Mouse (Mus musculus): ENCODE measurements around the gene Palld. TPM values are rescaled to one million over a fixed set of nuclear protein-coding genes. Genes with fewer than 3 reads are reported as not detected.

Gene Palld
- polyA plus RNA-seq, 1 experiment from 2014 or later: 62.9 TPM

- H3K36me3 ChIP-seq (ENCODE audit: control insufficient read depth, insufficient read depth, low read length): no peaks in the 10 kb centered on the region
- no peaks in the 10 kb centered on the region; the same call in 1 of the 2 replicates for H3K9me3 ChIP-seq (ENCODE audit: control insufficient read depth, low read length)
- H3K4me1 ChIP-seq (ENCODE audit: control insufficient read depth, insufficient read depth, low read length): no peaks in the 10 kb centered on the region
- DNase-seq (ENCODE audit: low spot score) (no peak), ATAC-seq (ENCODE audit: insufficient number of reproducible peaks, low FRiP score, low TSS enrichment, low read depth) (no peak)
- H3K27me3 ChIP-seq (ENCODE audit: control insufficient read depth, insufficient read depth, low read length): no peaks in the 10 kb centered on the region
- no peak overlapping the region for H3K4me2 ChIP-seq (ENCODE audit: low read depth, severe bottlenecking)
- H3K4me3 ChIP-seq (ENCODE audit: low read depth, low read length): no peak overlapping the region
- no peak overlapping the region for H3K9ac ChIP-seq (ENCODE audit: low read length)
- H3K27ac ChIP-seq (replicated peaks; ENCODE audit: low read depth, low read length): no peak overlapping the region
- WGBS: 93% methylated on average over 2 of the region's 2 CpGs
Observed at GRCm38 (mm10) chr8:61570637-61571036, 331.9 kb downstream of the Palld start.

GRCm38 (mm10) chr8:61569721-61570120 is 332.8 kb downstream of the Palld start:
- Histone ChIP-seq H3K4me3 (ENCODE audit: low read depth, low read length) (no peak overlapping the region), H3K9ac (ENCODE audit: low read length) (no peak overlapping the region), H3K9me3 (ENCODE audit: control insufficient read depth, low read length) (no peaks in the 10 kb centered on the region; the same call in 1 of the 2 replicates), H3K27ac (replicated peaks; ENCODE audit: low read depth, low read length) (no peak overlapping the region), H3K4me2 (ENCODE audit: low read depth, severe bottlenecking) (no peak overlapping the region), H3K27me3 (ENCODE audit: control insufficient read depth, insufficient read depth, low read length) (no peaks in the 10 kb centered on the region), H3K4me1 (ENCODE audit: control insufficient read depth, insufficient read depth, low read length) (no peaks in the 10 kb centered on the region), H3K36me3 (ENCODE audit: control insufficient read depth, insufficient read depth, low read length) (no peaks in the 10 kb centered on the region)
- no peak for DNase-seq (ENCODE audit: low spot score)
- ATAC-seq (ENCODE audit: insufficient number of reproducible peaks, low FRiP score, low TSS enrichment, low read depth): no peak
- 82% methylated on average over 4 of the region's 4 CpGs for WGBS

- no peak overlapping the region for H3K27ac ChIP-seq (replicated peaks; ENCODE audit: low read depth, low read length)
- no peaks in the 10 kb centered on the region for H3K4me1 ChIP-seq (ENCODE audit: control insufficient read depth, insufficient read depth, low read length)
- no peaks in the 10 kb centered on the region for H3K36me3 ChIP-seq (ENCODE audit: control insufficient read depth, insufficient read depth, low read length)
- no peak for DNase-seq (ENCODE audit: low spot score)
- H3K4me3 ChIP-seq (ENCODE audit: low read depth, low read length): no peak overlapping the region
- no peak overlapping the region for H3K4me2 ChIP-seq (ENCODE audit: low read depth, severe bottlenecking)
- no peak for ATAC-seq (ENCODE audit: insufficient number of reproducible peaks, low FRiP score, low TSS enrichment, low read depth)
- no peak overlapping the region for H3K9ac ChIP-seq (ENCODE audit: low read length)
- H3K9me3 ChIP-seq (ENCODE audit: control insufficient read depth, low read length): no peaks in the 10 kb centered on the region; the same call in 1 of the 2 replicates
- H3K27me3 ChIP-seq (ENCODE audit: control insufficient read depth, insufficient read depth, low read length): no peaks in the 10 kb centered on the region
Observed at GRCm38 (mm10) chr8:61569211-61569610, 333.3 kb downstream of the Palld start.

DNA sequence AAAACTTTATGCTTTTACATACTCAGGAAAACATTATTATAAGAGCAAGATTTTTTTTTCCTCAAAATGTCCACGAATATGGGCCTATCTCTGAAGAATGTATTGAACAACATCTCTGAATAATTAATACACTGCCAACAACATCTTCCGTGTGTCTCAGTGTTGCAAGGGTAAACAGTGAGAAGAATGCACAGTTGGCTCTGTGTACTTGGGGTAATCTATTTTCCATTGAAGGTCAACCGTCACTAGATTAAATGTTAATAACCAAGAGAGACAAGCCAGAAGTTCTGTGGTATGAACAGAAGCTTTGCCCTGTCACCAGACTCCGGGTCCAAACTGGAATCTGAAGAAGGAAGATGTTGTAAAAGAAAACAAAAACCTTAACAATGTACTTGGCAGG is 339.1 kb downstream of the Palld start:
- no peak for ATAC-seq (ENCODE audit: insufficient number of reproducible peaks, low FRiP score, low TSS enrichment, low read depth)
- Histone ChIP-seq H3K36me3 (ENCODE audit: control insufficient read depth, insufficient read depth, low read length) (no peaks in the 10 kb centered on the region), H3K4me3 (ENCODE audit: low read depth, low read length) (no peak overlapping the region), H3K9ac (ENCODE audit: low read length) (no peak overlapping the region), H3K9me3 (ENCODE audit: control insufficient read depth, low read length) (no peaks in the 10 kb centered on the region), H3K4me2 (ENCODE audit: low read depth, severe bottlenecking) (no peak overlapping the region), H3K27me3 (ENCODE audit: control insufficient read depth, insufficient read depth, low read length) (no peaks in the 10 kb centered on the region), H3K27ac (replicated peaks; ENCODE audit: low read depth, low read length) (no peak overlapping the region), H3K4me1 (ENCODE audit: control insufficient read depth, insufficient read depth, low read length) (no peaks in the 10 kb centered on the region)
- DNase-seq (ENCODE audit: low spot score): no peak
- WGBS: 90% methylated on average over 4 of the region's 4 CpGs

DNA sequence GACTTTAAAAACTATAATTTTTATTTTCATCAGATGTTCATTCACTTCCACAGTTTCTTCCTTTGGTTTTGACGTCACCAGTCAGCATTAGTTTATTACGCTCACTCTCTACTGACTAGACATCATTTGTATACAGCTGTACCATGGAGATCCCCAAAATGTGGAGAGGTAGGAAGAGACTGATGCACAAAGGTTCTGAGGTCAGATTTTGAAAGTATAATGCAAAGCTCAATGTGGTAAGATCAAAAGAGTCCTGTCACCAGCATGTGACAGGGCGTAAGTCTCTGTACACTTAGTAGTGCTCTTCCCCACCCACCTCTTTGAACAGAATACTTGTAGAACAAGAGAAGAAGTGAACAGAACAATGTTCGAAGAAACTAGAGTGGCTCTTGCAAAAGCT is 339.9 kb downstream of the Palld start:
- WGBS: 93% methylated on average over 4 of the region's 4 CpGs
- H3K4me3 ChIP-seq (ENCODE audit: low read depth, low read length): no peak overlapping the region

DNA sequence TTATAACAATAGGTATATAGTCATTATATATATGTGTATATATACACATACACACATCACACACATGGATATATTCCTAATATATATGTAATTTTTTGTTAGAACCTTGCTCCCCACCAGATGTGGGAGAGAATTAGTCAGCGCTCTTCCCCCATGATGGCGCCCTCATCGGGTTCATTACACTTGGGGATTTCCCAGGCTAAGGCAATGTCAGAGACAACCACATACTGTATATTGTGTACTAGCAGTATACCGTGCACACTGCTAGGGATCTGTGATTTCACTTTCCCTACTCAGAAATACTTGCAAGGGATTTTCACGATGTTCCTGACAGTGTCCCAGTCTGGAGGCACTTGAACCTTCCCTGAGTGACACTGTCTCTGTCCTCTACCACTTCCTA is 341.3 kb downstream of the Palld start:
- no peak for DNase-seq (ENCODE audit: low spot score)

More for the DNA sequence above, 339.9 kb downstream of the Palld start:
- no peak overlapping the region for H3K9ac ChIP-seq (ENCODE audit: low read length)
- H3K27me3 ChIP-seq (ENCODE audit: control insufficient read depth, insufficient read depth, low read length): no peaks in the 10 kb centered on the region
- no peak overlapping the region for H3K4me2 ChIP-seq (ENCODE audit: low read depth, severe bottlenecking)
- no peaks in the 10 kb centered on the region for H3K9me3 ChIP-seq (ENCODE audit: control insufficient read depth, low read length)
- DNase-seq (ENCODE audit: low spot score) (no peak), ATAC-seq (ENCODE audit: insufficient number of reproducible peaks, low FRiP score, low TSS enrichment, low read depth) (no peak)
- H3K27ac ChIP-seq (replicated peaks; ENCODE audit: low read depth, low read length): no peak overlapping the region
- no peaks in the 10 kb centered on the region for H3K36me3 ChIP-seq (ENCODE audit: control insufficient read depth, insufficient read depth, low read length)
- H3K4me1 ChIP-seq (ENCODE audit: control insufficient read depth, insufficient read depth, low read length): no peaks in the 10 kb centered on the region

DNA sequence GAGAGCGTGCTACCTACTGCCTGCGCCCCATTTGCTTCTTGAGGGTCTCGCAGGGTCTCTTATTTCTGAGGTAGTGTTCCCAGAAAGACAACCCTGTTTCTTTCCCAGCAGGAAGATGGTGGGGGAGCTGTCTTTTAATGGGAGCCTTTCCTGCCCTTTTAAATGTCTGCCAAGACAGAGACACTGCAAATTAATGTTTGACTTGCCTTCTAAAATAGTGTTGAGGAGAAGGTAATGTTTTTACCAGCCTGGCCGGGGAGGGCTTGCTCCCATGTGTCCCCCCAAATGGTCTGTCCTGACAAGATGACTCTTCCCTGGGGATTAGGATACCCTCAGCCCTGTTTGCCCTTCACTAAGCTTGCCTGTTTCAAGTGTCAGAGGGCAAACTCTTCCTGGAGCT is 342.5 kb downstream of the Palld start:
- Histone ChIP-seq H3K9me3 (ENCODE audit: control insufficient read depth, low read length) (no peaks in the 10 kb centered on the region), H3K4me1 (ENCODE audit: control insufficient read depth, insufficient read depth, low read length) (no peaks in the 10 kb centered on the region), H3K9ac (ENCODE audit: low read length) (no peak overlapping the region), H3K4me2 (ENCODE audit: low read depth, severe bottlenecking) (no peak overlapping the region), H3K36me3 (ENCODE audit: control insufficient read depth, insufficient read depth, low read length) (no peaks in the 10 kb centered on the region), H3K4me3 (ENCODE audit: low read depth, low read length) (no peak overlapping the region), H3K27ac (replicated peaks; ENCODE audit: low read depth, low read length) (no peak overlapping the region), H3K27me3 (ENCODE audit: control insufficient read depth, insufficient read depth, low read length) (no peaks in the 10 kb centered on the region)
- DNase-seq (ENCODE audit: low spot score) (no peak), ATAC-seq (ENCODE audit: insufficient number of reproducible peaks, low FRiP score, low TSS enrichment, low read depth) (no peak)
- WGBS: 86% methylated on average over 4 of the region's 4 CpGs

More for the DNA sequence above, 341.3 kb downstream of the Palld start:
- no peak overlapping the region for H3K27ac ChIP-seq (replicated peaks; ENCODE audit: low read depth, low read length)
- no peaks in the 10 kb centered on the region for H3K4me1 ChIP-seq (ENCODE audit: control insufficient read depth, insufficient read depth, low read length)
- ATAC-seq (ENCODE audit: insufficient number of reproducible peaks, low FRiP score, low TSS enrichment, low read depth): no peak
- no peak overlapping the region for H3K4me3 ChIP-seq (ENCODE audit: low read depth, low read length)
- WGBS: 94% methylated on average over 5 of the region's 5 CpGs
- no peaks in the 10 kb centered on the region for H3K27me3 ChIP-seq (ENCODE audit: control insufficient read depth, insufficient read depth, low read length)
- no peak overlapping the region for H3K4me2 ChIP-seq (ENCODE audit: low read depth, severe bottlenecking)
- H3K36me3 ChIP-seq (ENCODE audit: control insufficient read depth, insufficient read depth, low read length): no peaks in the 10 kb centered on the region
- no peaks in the 10 kb centered on the region for H3K9me3 ChIP-seq (ENCODE audit: control insufficient read depth, low read length)
- no peak overlapping the region for H3K9ac ChIP-seq (ENCODE audit: low read length)

GRCm38 (mm10) chr8:61559450-61559849 is 343.0 kb downstream of the Palld start:
- ATAC-seq (ENCODE audit: insufficient number of reproducible peaks, low FRiP score, low TSS enrichment, low read depth) (no peak), DNase-seq (ENCODE audit: low spot score) (no peak)
- Histone ChIP-seq H3K27ac (replicated peaks; ENCODE audit: low read depth, low read length) (no peak overlapping the region), H3K36me3 (ENCODE audit: control insufficient read depth, insufficient read depth, low read length) (no peaks in the 10 kb centered on the region), H3K4me2 (ENCODE audit: low read depth, severe bottlenecking) (no peak overlapping the region), H3K4me1 (ENCODE audit: control insufficient read depth, insufficient read depth, low read length) (no peaks in the 10 kb centered on the region), H3K4me3 (ENCODE audit: low read depth, low read length) (no peak overlapping the region), H3K9ac (ENCODE audit: low read length) (no peak overlapping the region), H3K27me3 (ENCODE audit: control insufficient read depth, insufficient read depth, low read length) (no peaks in the 10 kb centered on the region), H3K9me3 (ENCODE audit: control insufficient read depth, low read length) (no peaks in the 10 kb centered on the region)
- 86% methylated on average over 5 of the region's 5 CpGs for WGBS

- no peaks in the 10 kb centered on the region for H3K27me3 ChIP-seq (ENCODE audit: control insufficient read depth, insufficient read depth, low read length)
- H3K4me2 ChIP-seq (ENCODE audit: low read depth, severe bottlenecking): no peak overlapping the region
- no peak overlapping the region for H3K4me3 ChIP-seq (ENCODE audit: low read depth, low read length)
- ATAC-seq (ENCODE audit: insufficient number of reproducible peaks, low FRiP score, low TSS enrichment, low read depth): no peak
- H3K9me3 ChIP-seq (ENCODE audit: control insufficient read depth, low read length): no peaks in the 10 kb centered on the region
- DNase-seq (ENCODE audit: low spot score): no peak
- WGBS: 90% methylated on average over 12 of the region's 12 CpGs
- no peaks in the 10 kb centered on the region for H3K4me1 ChIP-seq (ENCODE audit: control insufficient read depth, insufficient read depth, low read length)
- no peak overlapping the region for H3K27ac ChIP-seq (replicated peaks; ENCODE audit: low read depth, low read length)
- no peak overlapping the region for H3K9ac ChIP-seq (ENCODE audit: low read length)
- H3K36me3 ChIP-seq (ENCODE audit: control insufficient read depth, insufficient read depth, low read length): no peaks in the 10 kb centered on the region
Observed at GRCm38 (mm10) chr8:61558051-61558846, 344.2 kb downstream of the Palld start.

Measured in limb, embryonic 11.5 days (tissue).